Mouse (Mus musculus) heart, postnatal 36 days (tissue): ENCODE measurements around the gene Angel1. TPM values are rescaled to one million over a fixed set of nuclear protein-coding genes. Genes with fewer than 3 reads are reported as not detected.
A peak's percentile ranks its signal among the peaks of the same experiment; 100 is the strongest.

Experiments used
- DNase-seq, 2 experiments: peaks; one replicate each; pipeline ENCODE4 v3.0.0; 2021 to 2022
- intact Hi-C: fragments of 180-260 bp; cut with DNase I; formaldehyde crosslinking; loops from one replicate; pipeline ENCODE4 v1.15.1; 2025
- total RNA-seq, 2 experiments: library from RNA; stranded (reverse); gene quantifications; 2 replicates each; pipeline ENCODE4 v1.2.3; 2021

Angel1 gene
- total RNA-seq, 2 experiments from 2014 or later = 3.2 to 4.4 TPM

- DNase-seq = no peak
- intact Hi-C loops = loop anchor here (5.0 kb wide), 1 partner anchor 47 kb away; no protein-coding TSS in a partner anchor
These were observed 12.2 kb downstream of the Angel1 start for GRCm38 (mm10) chr12:86714026-86714425.

DNA sequence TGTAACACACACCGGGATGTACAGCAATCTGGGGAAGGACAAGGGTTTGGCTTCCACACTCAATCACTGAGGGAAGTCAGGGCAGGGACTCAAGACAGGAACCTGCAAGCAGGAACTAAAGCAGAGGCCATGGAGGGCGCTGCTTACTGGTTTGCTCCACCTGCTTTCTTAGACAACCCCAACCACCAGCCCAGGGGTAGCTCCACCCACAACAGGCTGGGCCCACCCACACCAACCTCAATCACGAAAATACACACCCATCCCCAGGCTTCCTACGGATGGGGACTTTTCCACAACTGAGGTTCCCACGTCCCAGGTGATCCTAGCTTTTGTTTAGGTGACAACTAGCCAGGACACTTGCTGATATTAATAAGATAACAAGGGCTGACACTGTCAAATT is 20.4 kb downstream of the Angel1 start:
- intact Hi-C loops = no loop called here
- no peak for DNase-seq

DNA sequence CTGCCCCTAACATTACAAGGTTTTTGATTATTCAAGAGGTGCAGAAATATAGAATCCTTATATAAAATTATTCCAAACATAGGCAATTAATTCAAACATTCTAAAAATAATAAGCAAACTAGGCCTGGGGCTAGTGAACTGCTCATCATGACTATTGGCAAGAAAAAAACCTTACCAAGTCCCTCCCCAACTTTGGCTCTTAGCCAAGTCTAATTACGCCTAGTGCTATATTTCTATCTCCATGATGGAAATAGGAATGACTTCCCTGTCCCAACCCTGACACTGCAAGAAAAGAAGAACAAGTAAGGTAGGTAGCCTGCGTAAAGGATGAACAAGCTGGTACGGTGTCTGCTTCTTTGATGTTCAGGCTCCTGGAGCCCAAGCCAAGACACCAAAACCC is 23.6 kb downstream of the Angel1 start:
- DNase-seq = no peak
- intact Hi-C loops = no loop called here

- intact Hi-C loops = no loop called here
- no peak for DNase-seq
These were observed 24.8 kb downstream of the Angel1 start for GRCm38 (mm10) chr12:86701491-86701890.

DNA sequence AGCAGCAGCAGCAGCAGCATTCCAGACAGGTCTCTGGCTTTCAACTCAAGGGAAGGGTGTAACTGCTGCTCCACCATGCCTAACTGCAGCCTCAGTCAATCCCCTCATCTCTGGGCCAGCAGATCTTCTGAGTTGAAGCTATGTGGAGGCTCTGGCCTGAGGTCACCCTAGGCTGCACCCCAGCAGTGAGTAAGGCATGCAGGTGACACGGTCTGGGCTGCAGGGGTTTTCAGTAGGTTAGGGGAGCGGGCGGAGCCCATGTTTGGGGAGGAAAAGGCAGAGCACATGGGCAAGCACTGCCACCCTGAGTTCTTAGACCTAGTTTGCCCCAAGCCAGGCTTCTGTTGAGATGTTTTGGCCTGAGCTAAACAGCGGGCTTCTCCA is 25.3 kb downstream of the Angel1 start:
- intact Hi-C loops = no loop called here
- no peak for DNase-seq

GRCm38 (mm10) chr12:86699965-86700926 is 26.0 kb downstream of the Angel1 start:
- DNase-seq = no peak
- intact Hi-C loops = no loop called here

DNA sequence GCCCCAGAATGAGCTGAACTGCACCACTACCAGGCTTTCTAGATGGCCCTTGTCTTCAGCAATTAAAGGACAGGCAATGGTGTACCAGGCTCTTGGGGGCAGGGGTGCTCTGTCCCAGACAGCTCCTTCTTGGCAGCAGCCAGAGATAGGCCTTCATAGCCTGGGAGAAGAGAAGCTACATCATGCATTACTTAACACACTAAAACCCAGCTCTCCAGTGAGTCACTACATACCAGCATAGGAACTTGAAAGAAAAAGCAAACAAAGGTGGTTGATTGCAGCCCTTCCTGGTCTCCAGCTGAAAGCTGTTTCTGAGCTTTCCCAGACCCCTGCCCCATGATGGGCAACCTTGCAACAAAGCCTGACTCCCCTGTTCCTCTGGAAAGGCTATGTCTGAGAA is 27.7 kb downstream of the Angel1 start:
- no peak for DNase-seq
- intact Hi-C loops = no loop called here

DNA sequence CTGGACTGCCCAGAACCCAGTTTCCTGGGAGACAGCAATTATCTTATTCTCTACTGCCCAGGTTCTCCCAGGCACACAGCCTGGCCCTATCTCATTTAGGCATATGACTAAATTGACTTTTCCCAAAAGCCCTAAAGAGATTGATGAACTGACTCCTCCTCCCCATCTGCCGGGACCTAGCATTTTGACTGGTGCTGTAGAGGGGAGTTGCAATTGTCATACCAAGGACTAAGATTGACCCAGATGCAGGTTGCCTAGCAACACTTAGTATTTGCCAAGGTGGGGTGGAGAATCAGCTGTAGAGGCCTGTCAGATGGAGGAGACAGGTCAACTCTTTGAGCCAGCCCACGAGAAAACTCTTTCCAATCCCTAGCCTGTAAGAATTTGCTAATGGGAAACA is 28.3 kb downstream of the Angel1 start:
- no peak for DNase-seq

GRCm38 (mm10) chr12:86694441-86694840 is 31.8 kb downstream of the Angel1 start:
- intact Hi-C loops = no loop called here
- no peak for DNase-seq

More for the DNA sequence above, 28.3 kb downstream of the Angel1 start:
- intact Hi-C loops = no loop called here

DNA sequence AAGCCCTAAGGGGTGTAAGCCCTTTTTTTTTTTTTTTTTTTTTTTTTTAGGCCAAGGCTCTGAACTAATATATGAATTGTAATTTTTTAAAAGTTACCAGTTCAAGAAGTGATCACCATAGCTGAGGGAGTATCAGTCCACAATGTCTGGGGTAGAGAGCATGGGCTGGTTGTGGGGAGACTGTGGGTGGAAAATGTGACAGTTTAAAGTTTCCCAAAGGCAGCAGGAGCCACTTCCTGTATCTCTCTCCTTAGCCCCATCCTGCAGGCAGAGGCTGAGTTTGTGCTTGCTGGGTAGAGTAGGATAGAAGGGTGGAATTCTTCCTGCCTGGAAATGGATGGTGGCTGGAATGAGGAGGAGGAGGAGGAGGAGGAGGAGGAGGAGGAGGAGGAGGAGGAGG is 32.9 kb downstream of the Angel1 start:
- DNase-seq = no peak
- intact Hi-C loops = no loop called here

DNA sequence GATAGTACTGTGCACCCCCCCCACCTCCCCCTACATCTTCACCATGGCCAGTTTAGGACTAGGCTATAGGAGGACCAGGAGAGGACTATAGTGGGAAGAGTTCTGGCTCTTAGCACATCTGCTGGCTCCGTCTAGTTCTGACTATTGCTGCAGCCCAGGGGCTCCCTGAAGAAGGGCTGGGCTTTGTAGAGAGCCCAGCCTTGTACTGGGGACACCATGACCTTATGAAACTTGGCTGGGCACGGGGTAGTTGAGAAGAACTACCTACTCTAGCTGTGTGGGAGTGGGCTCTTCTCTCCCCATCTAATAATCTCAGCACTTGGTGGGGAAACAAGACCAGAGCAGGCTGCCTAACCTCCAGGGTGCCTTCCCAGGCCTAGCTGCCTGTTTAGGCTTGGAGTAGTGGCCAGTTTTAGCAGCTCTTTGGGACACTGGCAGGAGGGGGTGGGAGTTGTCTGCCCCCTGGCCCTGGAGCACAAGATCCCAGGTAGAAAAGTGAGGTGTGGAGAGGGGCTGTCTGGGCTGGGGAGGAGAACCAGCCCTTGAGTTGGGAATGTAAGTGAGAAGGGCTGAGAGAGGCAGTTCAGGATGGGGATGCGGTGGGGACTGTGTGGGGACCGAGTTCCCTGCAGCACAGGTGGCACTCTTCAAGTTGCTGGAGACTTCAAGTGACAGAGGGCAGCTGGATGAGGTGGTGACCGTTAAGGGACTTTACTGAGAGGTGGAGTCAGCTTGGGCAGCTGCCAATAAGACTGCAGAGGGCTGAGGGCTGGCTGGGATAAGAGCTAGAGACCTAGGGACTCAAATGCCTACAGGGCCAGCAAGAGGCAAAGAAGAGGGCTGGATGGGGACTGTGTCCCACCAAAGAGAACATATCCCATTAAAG is 33.5 kb downstream of the Angel1 start:
- peak; percentile 51 to 53 for DNase-seq
- intact Hi-C loops = no loop called here

GRCm38 (mm10) chr12:86690700-86691485 is 35.4 kb downstream of the Angel1 start:
- DNase-seq = no peak
- intact Hi-C loops = no loop called here

DNA sequence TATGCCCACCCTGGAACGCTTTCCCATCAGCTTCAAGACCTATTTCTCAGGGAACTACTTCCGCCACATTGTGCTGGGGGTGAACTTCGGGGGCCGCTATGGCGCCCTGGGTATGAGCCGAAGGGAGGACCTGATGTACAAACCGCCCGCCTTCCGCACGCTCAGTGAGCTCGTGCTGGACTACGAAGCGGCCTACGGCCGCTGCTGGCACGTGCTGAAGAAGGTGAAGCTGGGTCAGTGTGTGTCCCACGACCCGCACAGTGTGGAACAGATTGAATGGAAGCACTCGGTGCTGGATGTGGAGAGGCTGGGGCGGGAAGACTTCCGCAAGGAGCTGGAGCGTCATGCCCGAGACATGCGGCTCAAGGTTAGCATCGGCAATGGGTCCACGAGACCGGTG is 37.3 kb downstream of the Angel1 start:
- intact Hi-C loops = no loop called here
- DNase-seq = no peak

- intact Hi-C loops = no loop called here
- peak in 1 of 2 experiments; percentile 34 for DNase-seq
These were observed 38.2 kb downstream of the Angel1 start for GRCm38 (mm10) chr12:86687971-86688573.

- intact Hi-C loops = no loop called here
- DNase-seq = no peak
These were observed 38.8 kb downstream of the Angel1 start for GRCm38 (mm10) chr12:86687445-86687955.

- intact Hi-C loops = no loop called here
- peak in 1 of 2 experiments; percentile 27 for DNase-seq
These were observed 39.5 kb downstream of the Angel1 start for GRCm38 (mm10) chr12:86686551-86687330.

GRCm38 (mm10) chr12:86685275-86685674 is 41.0 kb downstream of the Angel1 start:
- no peak for DNase-seq
- intact Hi-C loops = no loop called here

DNA sequence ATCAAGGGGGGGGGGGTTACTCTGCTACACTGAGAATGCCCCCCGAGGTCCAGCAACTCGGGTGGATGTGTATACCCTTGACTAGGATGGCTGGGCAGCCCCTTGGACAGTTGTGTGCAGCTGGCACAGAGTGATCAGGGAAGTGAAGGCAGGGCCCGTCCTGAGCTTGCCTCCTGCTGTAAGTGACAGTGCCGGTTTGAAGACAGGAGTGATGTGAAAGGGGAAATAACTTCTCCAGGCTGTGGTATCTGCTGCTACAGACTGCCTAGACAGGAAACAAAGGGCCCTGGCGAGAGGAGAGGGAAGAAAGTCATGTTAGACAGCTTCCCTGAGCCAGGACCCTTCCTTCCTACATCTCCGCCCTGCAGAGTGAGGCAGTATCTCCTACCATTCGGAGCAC is 42.6 kb downstream of the Angel1 start:
- no peak for DNase-seq
- intact Hi-C loops = no loop called here

DNA sequence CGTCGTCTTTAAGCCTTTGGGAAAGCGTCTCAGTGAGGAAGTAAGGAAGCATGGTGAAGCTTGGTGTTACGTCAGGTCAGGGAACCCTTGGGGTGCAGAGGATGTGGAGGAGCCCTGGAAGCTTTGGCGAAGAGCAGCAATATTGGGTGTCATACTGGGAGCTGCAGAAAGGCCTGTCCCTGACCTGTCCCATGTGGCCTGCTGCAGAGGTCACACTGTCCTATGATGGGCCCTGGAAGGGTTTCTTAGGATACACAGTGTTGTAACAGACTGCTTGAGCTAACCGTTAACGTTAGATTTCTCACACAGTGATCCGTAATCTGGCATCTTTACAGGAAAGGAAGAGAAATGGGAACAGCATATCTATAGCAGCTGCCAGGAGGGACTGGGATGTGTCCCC is 44.1 kb downstream of the Angel1 start:
- intact Hi-C loops = no loop called here
- no peak for DNase-seq
